Mouse (Mus musculus): ENCODE measurements around the gene Tcf3. TPM values are rescaled to one million over a fixed set of nuclear protein-coding genes. Genes with fewer than 3 reads are reported as not detected.

Gene Tcf3
- polyA plus RNA-seq, 2 experiments from 2014 or later = 7.5 to 8.5 TPM

DNA sequence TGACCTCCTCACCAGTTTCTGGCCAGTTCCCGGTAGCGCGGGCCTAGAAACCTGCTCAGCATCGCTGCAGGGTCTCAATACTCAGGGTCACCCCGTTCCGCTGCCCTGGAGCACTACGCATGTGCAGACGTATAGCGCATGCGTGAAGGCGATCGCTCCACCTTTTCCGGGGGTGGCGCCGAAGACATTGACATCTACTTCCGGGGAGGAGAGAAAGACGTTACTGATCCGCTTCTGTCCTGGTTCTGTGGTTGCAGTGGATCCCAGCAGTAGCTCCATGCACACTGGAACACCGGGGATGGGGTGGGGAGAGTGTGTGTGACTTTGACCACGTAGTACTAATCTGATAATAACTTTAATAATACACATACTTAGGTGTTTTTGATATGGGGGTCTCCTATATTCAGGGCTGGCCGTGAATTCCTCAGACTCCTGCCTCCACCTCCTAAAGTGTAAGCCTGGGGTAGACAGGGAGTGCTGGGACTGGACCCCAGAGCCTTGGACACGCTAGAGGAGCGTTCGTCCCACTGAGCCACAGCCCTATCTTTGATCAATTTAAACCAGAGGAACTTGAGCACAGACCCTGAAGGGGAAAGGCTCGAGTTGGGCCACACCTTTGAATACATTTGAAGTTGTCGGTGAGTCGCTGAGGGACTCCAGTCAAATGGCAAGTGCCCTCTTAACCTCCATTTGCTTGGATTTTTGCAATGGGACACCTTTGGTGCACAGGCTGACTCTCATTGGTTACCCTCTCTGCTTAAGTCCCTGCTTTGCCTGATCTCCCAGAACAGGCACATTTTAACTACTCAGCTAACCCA, 26.6 kb downstream of the Tcf3 start, which contains the start of gene Uqcr11:
TSS of gene Uqcr11 (minus strand) at position 147 of the 818 bp plus-strand sequence.
- ATAC-seq = peak; percentile 91

DNA sequence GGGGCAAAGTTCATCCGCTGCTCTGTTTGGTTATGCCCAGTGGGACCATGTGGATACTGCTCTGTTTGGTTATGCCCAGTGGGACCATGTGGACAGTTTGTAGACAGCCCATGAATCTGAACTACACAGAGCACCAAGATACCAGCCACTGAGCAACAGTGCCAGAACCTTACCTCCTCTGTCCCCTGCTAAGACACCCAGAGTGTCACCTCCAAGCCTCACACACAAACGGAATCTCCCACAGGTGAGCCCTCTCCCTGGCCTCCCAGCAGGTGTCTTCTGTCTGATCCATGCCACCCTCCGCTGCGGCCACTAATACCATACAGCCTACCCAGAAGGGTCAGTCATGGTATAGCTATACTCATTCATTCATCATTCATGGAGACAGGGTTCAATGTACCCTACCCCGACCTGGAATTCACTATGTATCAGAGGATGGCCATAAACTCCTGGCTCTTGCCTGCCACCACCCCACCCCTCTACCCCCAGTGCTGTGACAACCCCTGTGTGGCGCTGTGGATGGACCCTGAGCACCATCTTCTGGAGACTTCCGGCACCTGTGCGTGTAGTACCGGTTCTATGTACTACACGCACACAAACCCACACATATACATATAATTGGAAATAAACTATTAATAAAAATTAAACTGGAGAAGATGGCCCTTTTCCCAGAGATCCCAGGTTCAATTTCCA, 27.8 kb downstream of the Tcf3 start:
- no peak for ATAC-seq

DNA sequence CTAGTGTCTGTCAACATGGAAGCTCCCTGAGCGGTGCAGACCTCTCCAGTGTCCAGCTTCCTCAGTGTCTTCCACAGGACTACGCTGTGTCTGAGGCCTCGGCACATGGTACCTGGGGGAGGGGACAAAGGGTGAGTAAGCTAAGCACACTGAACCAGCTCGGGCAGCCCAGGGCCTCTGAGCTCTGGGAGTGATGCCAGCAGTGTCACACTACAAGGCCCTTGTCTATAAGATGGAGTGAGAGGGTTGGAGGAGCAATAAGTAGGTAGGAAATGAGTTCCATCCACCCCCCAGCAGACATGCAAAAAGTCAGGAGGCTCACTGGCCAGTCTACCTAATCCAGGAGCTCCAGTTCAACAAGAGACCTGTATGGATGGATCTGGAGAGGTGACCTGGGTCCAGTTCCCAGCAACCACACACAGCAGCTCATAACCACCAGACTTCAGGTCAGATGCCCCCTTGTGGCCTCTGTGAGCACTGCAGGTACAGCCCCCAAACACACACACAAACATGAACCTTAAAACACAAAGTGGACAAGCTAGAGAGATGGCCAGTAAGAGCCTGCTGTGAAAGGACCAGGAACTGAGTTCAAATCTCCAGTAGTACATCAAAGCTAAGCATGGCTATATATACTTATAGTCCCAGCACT, 30.3 kb downstream of the Tcf3 start:
- no peak for ATAC-seq

- no peak for ATAC-seq
These were observed 32.7 kb downstream of the Tcf3 start for GRCm38 (mm10) chr10:80400704-80401161.

GRCm38 (mm10) chr10:80399973-80400703, 33.3 kb downstream of the Tcf3 start:
- peak; percentile 1 for ATAC-seq

- peak; percentile 94 for ATAC-seq
These were observed 34.1 kb downstream of the Tcf3 start, which contains the start of gene Mbd3 for GRCm38 (mm10) chr10:80399191-80399972. Gene Mbd3 (minus strand): TSS chr10:80399550.

GRCm38 (mm10) chr10:80398719-80399190, 34.7 kb downstream of the Tcf3 start:
- peak; percentile 33 for ATAC-seq

GRCm38 (mm10) chr10:80398174-80398535, 35.3 kb downstream of the Tcf3 start:
- no peak for ATAC-seq

DNA sequence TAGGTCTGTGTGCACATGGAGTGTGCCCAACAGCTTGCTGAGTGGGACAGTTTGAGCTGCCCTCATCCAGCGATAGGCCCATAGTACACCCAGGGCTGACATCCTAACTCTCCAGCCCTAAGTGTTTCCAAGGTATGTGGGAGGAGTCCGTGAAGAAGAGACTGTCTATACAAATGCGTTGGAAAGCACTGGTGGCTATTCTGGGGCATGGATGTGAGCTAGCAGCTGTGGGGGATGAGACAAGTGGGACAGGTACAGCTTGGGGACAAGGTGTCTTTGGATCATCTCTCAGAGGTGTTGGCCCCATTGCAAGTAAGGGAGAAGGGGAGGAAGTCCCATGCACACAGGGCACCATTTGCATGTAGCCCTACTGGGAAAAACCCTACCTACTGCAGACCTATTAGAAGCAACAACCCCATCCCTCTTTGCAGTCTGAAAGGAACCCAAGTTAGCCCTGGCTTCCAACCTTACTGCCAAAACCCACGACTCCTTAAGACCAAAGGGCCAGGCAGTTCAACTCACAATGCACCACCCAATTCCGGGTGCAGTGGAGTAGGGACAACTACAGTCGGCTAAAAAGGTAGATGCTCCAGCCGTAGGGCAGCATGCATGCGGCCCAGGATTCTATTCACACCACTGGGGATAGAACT, 35.8 kb downstream of the Tcf3 start:
- no peak for ATAC-seq

GRCm38 (mm10) chr10:80396822-80397523, 36.5 kb downstream of the Tcf3 start:
- ATAC-seq = no peak

DNA sequence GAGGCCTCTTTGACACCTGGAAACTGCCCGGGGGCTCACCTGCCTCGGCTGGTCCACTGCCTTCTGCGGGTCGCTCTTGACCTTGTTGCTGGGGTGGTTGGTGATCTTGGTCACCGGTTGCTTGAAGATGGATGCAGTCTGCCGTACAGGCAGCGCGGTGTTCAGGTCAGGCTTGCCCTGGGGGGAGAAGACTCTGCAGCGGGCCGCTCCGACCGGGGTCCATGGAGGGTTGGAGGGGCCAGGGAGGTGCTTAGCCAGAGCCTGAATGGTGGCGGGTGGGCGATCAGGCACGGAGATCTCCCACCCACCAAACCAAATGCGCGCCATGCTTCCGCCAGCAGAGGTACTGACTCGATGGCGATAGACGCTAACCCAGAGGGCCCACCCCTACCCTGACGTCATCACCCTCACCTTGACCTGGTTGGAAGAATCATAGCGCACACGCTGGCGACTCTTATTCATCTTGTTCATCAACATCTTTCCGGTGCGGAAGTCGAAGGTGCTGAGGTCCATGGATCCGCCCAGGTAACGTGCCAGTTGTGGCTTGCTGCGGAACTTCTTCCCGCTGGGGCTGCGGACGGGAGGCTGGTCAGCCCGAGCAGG, 38.3 kb downstream of the Tcf3 start:
- ATAC-seq = no peak

GRCm38 (mm10) chr10:80392687-80393086, 40.8 kb downstream of the Tcf3 start:
- ATAC-seq = no peak

DNA sequence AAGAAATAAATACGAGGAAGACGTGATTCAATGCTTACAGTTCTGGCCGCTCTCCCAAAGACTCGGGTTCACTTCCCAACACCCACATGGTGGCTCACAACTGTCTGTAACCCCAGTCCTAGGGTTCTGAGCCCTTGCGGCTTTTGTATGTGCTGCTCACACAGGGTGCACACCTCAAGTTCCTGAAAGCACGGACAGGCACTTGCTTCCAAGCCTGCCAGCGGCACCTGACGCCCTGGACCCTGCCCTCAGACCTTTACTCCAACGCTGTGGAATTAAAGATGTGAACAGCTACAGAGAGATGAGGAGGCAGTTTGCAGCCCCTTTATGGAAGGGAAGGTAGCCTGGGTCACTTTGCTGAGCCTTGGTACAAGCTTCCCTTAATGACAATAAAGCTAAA, 42.8 kb downstream of the Tcf3 start:
- ATAC-seq = no peak

- ATAC-seq = no peak
These were observed 44.2 kb downstream of the Tcf3 start for GRCm38 (mm10) chr10:80389185-80389708.

- ATAC-seq = no peak
These were observed 44.7 kb downstream of the Tcf3 start for GRCm38 (mm10) chr10:80388731-80389130.

GRCm38 (mm10) chr10:80387522-80387959, 45.9 kb downstream of the Tcf3 start, which contains the start of gene Mex3d:
Gene Mex3d (minus strand): TSS chr10:80387659.
- peak; percentile 71 for ATAC-seq

DNA sequence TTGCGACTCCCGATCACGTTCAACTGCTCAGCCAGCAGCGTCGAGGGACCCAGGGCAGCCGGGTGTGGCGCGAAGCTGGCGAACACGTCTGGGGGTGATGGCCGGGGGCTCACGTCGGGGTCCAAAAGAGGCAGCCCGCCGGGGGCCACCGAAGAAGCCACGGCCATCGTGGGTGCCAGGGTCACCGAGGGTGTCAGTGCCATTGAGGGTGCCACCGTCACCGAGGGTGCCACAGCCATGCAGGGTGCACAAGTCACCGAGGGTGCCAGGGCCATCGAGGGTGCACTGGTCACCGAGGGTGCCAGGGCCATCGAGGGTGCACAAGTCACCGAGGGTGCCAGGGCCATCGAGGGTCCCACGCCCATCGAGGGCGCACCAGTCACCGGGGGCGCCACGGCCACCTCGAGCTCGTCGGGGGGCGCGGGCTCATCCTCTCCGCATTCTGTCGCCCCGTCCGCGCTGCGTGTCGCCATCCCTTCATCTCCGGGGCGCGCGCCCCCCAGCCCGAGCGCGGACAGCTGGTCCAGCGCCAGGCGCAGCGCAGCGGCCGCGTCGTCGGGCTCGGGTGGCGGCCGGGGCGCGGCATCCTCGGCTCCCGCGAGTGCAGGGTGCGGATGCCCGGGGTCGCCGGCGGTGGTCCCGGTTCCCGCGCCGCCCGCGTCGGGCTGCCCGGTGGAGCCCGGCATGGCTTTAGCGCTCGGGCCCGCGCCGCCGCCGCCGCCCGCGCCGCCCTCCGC, 46.5 kb downstream of the Tcf3 start:
- no peak for ATAC-seq

GRCm38 (mm10) chr10:80385811-80386734, 47.4 kb downstream of the Tcf3 start:
- no peak for ATAC-seq
